Mouse (Mus musculus) T-cell, adult 2 months (primary cell): ENCODE measurements around the gene Tbx1.

Source experiments
- DNase-seq: peaks from one replicate; pipeline ENCODE4 v3.0.0; 2022; ENCODE audit warnings: low spot score

Gene Tbx1

GRCm38 (mm10) chr16:18622019-18622418 lies 31.5 kb upstream of the Tbx1 start, which contains the start of gene Gp1bb:
Gene Gp1bb, minus strand, starts transcription at chr16:18622403.
- no peak for DNase-seq

GRCm38 (mm10) chr16:18621362-18622001 lies 31.0 kb upstream of the Tbx1 start:
- no peak for DNase-seq

- DNase-seq: no peak
Observed at GRCm38 (mm10) chr16:18620601-18621361, 30.3 kb upstream of the Tbx1 start.

GRCm38 (mm10) chr16:18620201-18620600 lies 29.7 kb upstream of the Tbx1 start:
- DNase-seq: no peak

- DNase-seq: no peak
Observed at GRCm38 (mm10) chr16:18619110-18619509, 28.6 kb upstream of the Tbx1 start.

GRCm38 (mm10) chr16:18618297-18618696 lies 27.8 kb upstream of the Tbx1 start:
- no peak for DNase-seq

GRCm38 (mm10) chr16:18617370-18618065 lies 27.0 kb upstream of the Tbx1 start:
- DNase-seq: peak; percentile 76

GRCm38 (mm10) chr16:18613301-18613700 lies 22.8 kb upstream of the Tbx1 start:
- DNase-seq: no peak

GRCm38 (mm10) chr16:18611752-18612151 lies 21.3 kb upstream of the Tbx1 start:
- DNase-seq: no peak

- DNase-seq: no peak
Observed at GRCm38 (mm10) chr16:18609099-18609498, 18.6 kb upstream of the Tbx1 start.

GRCm38 (mm10) chr16:18608226-18608625 lies 17.8 kb upstream of the Tbx1 start:
- no peak for DNase-seq

GRCm38 (mm10) chr16:18605705-18606104 lies 15.2 kb upstream of the Tbx1 start:
- no peak for DNase-seq

GRCm38 (mm10) chr16:18604267-18604701 lies 13.8 kb upstream of the Tbx1 start:
- no peak for DNase-seq

GRCm38 (mm10) chr16:18601447-18601846 lies 11.0 kb upstream of the Tbx1 start:
- DNase-seq: no peak

- DNase-seq: no peak
Observed at GRCm38 (mm10) chr16:18598006-18598405, 7.5 kb upstream of the Tbx1 start.

- no peak for DNase-seq
Observed at GRCm38 (mm10) chr16:18596255-18596654, 5.8 kb upstream of the Tbx1 start.

GRCm38 (mm10) chr16:18593930-18594329 lies 3.5 kb upstream of the Tbx1 start:
- DNase-seq: no peak

- DNase-seq: no peak
Observed at GRCm38 (mm10) chr16:18591047-18592018, 862 bp upstream of the Tbx1 start.

GRCm38 (mm10) chr16:18589080-18589621 lies 1.3 kb downstream of the Tbx1 start:
- no peak for DNase-seq

GRCm38 (mm10) chr16:18588738-18589055 lies 1.8 kb downstream of the Tbx1 start:
- DNase-seq: no peak
